Mouse (Mus musculus): ENCODE data around the gene Dapk2. TPM values are rescaled to one million over a fixed set of nuclear protein-coding genes. Genes with fewer than 3 reads are reported as not detected.

The Dapk2 gene
- total RNA-seq, 2 experiments from 2014 or later = 3.1 to 3.8 TPM

DNA sequence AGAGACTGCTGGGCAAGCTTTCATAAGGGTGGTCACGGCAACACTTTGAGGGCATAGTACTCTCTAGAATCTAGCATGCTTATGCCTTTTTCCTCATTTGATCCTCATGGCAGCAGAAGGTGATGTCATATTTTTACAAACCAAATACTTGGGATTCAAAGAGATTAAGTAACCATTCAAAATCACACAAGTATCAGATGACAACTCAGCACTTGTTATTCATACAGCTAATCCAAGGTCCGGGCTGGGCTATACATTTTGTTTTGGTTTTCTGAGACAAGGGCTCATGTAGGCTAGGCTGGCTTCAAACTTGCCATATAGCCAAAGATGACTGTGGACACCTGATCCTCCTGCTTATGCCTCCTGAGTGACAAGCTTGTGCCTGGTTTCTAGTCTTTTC, 78.6 kb downstream of the Dapk2 start:
- no peak for DNase-seq

DNA sequence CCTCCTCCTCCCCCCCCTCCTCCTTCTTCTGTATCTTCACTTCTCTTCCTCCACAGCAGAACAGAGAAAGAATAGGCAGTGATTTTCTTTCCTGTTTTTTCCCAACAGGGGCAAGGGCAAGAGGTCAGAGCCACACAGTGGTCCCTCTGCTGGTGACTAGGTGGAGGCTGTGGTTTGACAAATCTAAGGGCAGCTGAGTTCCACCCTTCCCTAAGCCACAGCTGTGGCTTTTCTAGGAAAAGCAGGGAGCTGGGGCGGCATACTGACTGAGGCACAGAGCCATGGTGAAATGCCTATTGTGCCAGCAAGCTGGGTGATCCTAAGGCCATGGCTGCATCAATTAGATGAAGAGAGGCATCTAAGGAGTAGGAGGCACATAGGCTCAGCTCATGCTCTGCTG, 79.7 kb downstream of the Dapk2 start:
- no peak for DNase-seq

DNA sequence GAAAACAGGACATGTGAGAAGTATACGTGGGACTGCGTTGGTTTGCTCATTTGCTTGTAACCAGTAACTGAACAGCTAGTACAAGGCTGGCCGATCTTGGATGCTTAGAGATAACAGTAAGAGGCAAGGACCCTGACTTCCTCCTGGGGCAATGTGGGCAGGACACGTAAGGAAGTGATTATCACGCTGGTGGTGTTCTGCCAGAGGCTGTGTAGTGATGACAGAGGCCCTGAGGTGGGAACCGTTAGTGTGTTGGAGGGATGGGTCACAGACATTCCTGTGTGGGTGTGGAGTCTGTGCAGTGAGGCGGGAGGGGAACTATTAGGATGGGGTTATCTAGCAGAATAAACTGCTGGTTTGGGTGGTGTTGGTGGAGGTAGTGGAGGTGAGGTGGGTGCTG, 81.2 kb downstream of the Dapk2 start:
- DNase-seq = no peak

DNA sequence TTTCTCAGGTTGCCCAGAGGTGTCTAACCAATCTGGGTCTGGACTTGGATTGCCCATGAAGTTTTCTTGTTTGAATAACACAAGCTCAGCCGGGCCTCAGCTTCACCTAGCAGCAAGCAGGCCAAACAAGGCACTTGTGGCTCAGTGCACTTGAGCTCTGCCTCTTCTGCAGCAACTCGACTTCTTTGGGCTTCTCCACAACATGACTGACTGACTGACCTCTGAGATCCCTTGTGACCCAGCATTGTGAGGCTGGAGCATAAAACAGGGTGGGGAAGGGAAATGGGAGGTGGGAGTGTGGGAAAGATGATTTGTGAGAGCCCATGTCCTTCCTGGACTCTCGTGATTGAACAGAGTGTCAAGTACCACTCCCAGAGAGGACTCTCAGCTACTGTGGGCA, 81.7 kb downstream of the Dapk2 start:
- no peak for DNase-seq

DNA sequence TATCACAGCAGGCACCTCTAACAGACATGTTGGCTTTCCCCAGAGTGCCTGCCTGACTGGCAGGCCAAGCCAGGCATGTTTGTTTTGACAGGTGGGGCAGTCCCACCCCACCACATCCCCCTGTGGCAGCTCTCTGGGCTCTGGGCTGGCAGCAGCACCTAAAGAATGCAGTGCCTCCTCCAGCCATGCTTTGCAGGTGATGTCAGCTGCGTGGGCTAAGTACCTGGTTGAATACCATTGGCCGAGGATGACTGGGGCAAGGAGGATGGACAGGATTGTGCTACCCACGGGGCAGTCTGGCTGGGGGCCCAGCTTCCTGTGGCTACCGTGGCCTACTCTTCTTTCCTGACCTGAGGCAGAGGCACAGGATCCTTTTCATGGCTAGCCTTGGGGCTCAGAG, 82.5 kb downstream of the Dapk2 start:
- DNase-seq = no peak

DNA sequence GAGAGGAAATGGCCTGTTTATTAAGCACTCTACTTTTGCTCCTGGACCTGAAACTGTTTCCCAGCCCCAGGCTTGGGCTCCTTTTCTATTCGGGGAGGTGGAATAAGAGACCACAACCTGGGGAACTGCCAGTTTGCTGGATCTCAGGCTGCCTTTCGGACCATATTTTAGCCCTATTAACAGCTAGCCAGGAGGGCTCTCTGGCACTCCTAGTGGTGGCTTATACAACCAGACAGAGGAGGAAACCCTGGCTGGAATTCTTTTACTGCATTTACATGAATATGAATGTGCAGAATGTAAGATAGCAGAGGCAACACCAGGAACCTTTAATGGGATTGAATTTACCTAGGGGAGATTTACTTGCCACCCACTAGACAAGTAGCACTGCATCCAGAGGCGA, 83.0 kb downstream of the Dapk2 start:
- peak; percentile 34 for DNase-seq

DNA sequence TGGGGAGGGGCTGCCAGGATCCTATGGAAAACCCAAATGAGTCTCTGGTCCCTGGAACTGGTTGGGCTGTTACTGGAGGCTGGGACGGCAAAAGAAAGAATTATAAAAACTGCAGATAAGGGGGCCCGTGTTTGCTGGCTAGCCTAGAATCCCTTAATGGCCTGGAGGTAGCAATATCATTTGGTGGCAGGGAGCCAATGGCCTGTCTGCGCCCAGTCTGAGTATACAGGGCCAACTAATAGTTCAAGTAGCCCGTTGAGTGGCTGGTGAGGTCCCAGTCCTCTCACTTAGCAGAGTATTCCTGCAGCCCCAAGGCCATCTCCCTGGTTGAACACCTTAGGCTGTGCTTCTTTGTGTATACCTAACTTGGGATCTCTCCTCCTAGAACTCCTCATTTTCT, 83.7 kb downstream of the Dapk2 start:
- DNase-seq = peak; percentile 35

DNA sequence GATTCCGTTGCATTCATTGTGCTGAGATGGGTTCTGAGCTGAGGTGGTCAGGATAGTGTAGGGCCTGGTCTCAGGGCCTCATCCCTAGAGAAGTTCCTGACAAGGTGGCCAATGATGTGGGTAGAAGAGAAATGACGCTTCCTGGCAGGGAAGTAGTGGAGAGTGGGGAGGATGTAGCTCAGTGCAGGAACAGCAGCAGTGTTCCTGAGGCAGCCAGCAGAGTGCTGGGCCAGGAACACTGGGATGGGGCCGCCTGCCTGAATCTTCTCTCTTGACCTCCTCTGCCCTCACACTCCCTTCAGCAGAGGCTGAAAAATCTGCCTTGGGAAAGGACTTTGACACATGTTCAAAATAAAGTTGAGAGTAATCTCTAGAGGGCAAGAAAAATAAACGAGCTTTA, 85.2 kb downstream of the Dapk2 start:
- peak; percentile 12 for DNase-seq

DNA sequence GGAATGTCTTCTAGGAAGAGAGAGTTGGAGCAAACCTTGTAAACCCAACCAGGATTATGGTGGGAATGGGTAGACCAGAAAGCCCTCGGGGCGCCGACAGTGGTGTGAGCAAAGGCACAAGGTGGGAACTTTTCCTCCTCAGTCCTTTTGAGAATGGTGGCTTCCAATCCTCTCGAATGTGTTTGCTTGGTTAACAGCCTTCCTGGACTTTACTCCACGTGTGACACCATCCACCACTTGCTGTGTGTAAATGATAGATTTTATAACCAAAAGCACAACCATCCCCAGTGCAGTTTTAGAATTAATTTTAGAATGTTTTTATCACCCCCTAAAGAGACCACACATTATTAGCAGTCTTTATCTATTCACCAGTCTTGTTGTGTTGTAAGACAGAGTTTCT, 86.1 kb downstream of the Dapk2 start:
- DNase-seq = no peak

DNA sequence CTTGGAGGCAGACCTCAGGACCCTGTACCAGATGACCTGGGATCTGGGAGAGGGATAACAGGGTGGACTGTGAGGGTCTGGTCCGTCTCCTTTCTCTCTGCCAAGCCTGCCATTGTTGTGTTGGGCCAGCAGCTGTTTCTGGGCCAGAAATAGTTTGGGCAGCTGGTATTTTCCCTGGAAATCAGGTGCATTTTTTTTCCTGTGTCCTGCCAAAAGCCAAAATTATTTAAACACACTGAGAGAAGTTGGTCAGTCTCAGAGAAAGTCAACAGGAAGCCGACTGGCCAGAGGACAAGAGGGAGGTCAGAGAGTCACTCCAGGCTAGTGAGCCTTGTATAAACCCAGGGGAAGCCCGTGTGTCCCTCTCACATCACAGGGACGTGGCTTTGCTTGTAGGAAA, 87.7 kb downstream of the Dapk2 start:
- DNase-seq = no peak

DNA sequence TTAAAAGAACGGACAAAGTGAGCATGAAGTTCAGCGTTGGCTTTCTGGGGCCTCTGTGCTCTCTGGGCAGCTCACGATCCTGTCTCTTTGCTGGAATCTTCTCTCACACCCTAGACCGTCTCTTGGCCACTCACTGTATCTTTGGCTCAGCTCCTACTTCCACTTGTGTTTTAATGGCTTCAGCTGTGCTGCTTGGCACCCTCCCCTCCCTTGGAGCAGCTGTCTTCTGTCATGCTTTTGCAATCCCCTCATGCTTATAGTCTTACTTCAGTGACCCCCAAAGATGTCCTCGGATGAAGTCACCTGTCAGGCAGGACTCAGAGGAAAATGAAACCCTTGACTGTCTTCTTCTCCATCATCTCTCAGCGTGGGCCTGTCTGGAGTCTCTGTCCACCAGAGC, 91.3 kb downstream of the Dapk2 start:
- peak; percentile 15 for DNase-seq

DNA sequence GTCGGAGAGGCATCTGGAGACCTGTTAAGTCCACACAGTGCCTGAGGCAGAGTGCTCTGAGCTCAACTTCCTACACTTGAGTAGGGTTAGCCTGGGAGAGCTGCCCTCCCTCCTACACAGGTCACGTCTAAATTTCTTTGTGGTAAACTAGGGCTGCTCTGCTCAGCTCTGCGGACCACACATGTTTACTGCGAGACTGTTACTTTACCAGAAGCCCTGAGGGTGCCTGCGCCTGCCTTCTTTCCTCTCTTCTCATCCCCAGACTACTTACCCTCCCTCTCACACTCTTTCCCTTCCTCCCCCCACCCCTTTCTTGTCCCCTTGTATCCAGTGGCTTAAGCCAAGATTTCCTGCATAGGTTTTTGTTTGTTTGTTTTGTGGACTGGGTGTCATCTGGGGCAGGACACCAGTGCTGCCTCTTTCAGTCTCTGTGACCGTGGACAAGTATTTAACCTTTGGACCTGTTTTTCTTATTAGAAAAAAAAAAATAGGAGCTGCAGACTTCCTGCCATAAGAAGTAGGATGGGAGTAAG, 93.2 kb downstream of the Dapk2 start:
- DNase-seq = no peak

DNA sequence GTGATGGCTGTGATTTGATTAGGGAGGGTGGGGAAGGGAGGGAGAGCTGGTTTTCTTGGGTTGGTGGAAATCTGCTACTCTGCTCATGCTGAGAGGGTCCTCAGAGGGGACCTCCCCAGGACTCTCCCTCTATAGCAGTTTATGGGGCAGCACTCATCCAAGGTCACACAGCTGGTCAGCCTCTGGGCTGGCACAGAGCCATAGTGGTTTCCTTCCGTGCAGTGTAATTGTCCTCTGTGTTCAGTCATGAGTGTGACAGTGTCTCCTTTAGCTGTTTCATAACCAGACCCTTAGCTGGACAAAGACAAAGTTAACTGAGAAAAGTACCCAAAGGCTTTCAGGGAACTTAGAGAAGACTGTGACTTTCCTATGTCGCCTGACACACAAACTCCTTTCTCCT, 103.7 kb downstream of the Dapk2 start:
- no peak for DNase-seq

DNA sequence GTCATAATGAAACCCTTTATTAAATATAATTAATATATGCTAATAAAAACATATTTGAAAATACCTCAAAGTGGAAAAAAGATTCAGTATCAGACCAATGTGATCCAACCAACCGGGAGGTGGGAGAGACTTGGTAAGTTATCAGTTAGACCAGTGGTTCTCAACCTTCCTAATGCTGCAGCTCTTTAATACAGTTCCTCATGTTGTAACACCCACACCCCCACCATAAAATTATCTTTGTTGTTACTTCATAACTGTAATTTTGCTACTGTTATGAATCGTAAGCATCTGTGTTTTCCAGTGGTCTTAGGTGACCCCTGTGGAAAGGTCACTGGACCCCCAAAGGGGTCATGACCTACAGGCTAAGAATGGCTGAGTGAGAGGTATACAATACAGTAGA, 105.7 kb downstream of the Dapk2 start:
- DNase-seq = no peak

DNA sequence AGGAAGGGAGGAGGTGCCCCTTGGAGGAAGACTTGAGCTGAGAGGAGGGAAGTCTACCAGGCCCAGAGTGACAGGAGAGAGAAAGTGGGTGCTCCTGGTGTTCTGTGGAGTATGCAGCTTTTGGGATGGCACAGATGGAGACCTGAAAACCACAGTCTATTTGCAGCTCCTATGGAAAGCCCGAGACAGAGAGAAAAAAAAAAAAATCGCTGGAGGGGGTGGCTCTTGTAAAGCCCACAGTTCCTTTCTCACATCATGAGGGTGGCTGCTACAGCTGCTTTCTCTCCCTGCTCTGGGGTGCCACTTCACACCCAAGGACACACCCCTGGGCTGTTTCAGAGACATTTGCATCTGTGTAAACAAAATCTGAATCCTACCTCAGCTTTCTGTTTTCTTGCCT, 107.6 kb downstream of the Dapk2 start:
- no peak for DNase-seq

DNA sequence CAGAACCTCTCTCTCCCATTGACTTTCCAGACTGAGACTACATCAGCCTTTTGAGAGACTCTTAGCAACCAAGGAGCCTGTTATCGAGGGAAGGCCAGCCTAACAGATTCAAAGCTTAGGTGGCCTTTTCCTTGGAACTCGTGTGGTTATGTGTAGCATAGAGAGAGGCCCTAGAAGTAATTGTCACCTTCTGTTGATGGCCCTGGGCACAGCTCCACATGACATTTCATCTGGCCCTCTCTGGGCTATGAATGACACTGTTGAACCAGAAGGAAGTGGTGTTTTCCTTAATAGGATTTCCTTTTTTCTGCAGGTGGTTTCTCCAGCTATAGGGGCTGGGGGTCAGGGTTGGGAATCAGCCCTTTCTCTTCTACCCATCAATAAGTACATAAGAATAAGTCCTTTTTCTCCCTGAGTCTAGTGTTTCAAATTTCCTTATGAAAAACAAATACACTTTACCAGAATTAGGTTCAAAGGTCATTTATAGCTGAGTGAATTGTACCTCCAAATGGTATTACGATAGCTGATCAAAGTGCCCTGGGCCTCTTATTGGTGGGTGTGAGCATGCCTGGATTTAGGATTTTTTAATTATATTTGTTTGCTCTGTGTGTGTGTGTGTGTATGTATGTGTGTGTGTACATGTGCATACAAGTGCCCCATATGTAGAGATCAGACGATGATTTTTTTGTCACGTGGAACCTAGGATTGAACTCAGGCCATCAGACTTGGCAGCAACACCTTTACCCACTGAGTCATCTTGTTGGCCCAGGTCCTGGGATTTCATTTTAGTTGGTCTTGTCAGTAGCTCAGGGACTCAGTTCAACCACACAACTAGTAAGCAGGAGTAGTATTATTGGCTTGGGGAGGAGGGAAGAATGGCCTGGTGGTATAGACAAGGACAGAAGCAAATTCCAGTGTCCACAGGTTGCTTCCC, 108.5 kb downstream of the Dapk2 start:
- DNase-seq = no peak

DNA sequence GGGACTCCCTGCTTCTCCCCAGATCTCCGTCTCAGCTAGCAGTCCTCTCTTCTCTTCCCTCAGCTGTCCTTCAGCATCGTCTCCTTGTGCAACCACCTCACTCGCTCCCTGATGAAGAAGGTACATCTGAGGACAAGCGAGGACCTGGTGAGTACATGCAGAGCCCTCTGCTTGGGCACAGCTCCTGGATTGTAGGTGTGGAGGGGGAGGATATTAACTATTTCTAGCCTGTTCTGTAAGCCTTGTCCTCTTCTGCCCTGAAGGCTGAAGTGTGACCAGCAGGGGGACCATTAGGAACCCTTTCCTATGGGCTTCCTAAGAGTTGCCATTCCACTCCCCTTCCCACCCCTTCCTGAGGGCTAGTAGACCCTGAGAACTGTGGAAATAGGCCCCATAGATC, 110.8 kb downstream of the Dapk2 start:
- no peak for DNase-seq

DNA sequence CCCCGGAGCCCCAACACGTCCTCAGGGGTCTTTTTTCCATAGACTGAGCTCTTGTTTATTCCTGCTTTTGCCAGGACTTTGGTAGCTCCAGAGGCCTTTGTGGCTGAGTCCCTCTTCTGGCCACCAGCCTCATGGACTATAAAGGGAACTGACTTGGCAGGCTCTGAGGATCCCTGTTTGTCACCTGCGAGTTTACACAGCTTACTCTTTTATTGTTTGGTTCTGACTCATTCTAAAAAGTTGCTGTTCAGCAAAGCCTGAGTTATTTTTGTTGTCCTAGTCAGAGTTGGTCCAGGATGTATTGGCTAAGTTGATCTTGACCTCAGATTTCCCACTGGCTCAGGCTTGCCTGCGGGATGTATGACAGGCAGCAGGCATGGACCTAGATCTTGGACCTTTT, 112.0 kb downstream of the Dapk2 start:
- DNase-seq = peak; percentile 17

DNA sequence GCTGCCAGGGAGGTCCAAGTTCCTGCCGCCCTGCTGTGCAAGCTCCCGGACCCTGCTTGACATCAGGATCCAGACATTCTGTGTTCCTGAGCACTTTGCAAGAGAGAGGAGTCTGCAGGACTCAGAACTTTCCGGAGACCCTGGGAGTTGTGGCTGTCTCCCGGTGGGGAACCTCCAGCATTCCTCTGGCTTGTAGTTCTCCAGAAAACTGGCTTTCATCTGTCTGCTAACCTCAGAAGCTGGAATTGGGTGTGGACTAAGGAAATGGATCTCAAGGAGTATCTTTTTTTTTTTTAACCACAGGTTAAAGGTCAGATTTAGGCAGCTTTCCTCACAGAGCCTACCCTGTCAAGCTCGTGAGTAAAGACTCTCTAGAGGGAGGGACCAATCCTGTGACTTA, 113.7 kb downstream of the Dapk2 start:
- DNase-seq = no peak

DNA sequence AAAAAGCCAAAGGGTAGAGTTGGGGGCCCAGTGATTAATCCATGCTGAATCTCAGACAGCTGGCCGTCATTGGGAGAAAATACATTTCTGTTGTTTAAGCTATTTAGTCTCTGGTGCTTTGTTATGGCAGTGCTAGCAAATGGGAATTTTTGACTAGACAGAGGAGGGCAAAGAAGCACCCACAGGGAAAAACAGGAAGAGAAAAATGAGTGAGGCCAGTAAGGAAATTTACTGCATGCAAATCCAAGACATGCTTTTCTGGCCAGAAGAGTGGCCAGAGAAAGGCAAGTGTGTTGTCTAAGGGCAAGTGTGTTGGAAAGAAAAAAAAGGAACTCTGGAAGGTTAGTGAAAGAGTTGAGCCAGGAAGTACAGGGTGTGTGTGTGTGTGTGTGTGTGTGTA, 115.6 kb downstream of the Dapk2 start:
- no peak for DNase-seq

DNA sequence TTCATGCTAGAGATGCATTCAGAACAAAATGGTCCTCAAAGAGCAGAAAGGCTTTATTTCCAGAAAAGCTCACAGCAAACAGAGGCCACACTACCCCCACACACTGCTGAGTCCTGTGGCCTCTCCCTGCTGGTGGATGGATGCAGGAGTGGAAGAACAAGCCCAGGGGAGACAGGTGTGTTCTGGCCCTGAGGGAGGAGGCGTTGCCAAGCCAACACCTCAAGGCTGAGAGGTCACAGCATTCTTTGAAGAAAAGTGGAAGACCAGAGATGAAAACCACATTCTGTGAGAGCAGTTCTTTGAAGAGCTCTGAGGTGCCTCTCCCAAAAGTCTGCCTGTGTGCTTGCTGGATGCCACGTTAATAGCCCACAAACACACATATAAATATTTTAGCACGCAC, 116.6 kb downstream of the Dapk2 start:
- DNase-seq = no peak

DNA sequence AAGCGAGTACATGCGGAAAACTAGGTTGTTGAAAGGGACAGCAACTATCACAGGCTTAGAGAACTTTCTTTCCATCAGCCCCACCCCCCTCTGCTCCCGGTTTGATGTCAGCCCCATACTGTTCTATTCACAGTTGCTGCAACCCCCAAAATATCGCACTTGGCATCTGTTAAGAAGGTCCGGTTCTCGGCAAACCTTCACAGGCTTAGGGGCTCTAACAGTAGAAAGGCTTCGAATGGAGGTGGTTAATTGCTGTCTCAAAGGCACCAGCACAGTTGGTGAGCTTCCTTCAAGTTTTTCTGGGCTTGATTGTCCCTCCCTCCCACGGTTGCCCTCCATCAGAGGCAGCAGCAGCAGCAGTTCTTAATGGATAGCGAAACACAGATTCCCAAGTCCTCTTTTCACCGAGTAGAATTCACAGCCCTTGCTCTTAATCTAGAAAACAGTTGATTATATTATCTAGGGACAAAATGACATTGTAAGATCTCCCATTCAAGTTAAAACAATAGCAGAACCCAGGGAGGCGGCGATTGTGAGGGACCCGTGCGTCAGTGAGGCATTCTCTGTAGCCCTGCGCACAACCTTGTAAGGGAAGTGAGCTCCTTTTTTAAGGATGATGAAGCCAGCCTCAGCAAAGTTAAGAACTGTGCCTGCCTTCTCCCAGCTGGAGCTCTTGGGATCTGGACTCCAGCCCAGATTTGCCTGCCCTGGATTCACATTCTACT, 117.4 kb downstream of the Dapk2 start:
- DNase-seq = peak; percentile 57

DNA sequence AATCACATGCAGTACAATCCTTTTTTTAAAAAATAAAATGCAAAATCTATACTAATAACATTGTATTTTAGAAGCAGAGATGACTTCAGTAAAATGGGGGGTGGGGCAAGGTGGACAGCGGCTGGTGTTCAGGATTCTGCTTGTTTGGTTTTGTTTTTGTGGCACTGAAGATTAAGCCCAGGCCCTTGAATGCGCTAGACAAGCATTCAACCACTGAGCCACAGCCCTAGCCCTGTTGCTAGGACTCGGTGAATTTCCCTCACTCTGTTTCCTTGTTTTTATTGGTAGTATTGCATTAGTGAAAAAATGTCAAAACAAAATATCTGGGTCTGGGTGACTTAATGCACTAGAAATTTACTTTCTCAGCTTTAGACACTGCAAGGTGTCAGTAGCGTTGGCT, 118.0 kb downstream of the Dapk2 start:
- no peak for DNase-seq
